Mouse (Mus musculus) lung, adult 2 months (tissue): ENCODE measurements around the gene Gm10644.

Experiments
- CTCF ChIP-seq: fragments of 200-500 bp; IDR thresholded peaks from 2 replicates; pipeline ENCODE4 v1.5.1; 2011; ENCODE audit warnings: mild to moderate bottlenecking, low read length, control low read depth; ENCODE audit not compliant: insufficient read depth
- POLR2A ChIP-seq: fragments of 200-500 bp; IDR thresholded peaks from 2 replicates; pipeline ENCODE4 v1.6.1; 2011; ENCODE audit warnings: low read depth, mild to moderate bottlenecking, control low read depth, low read length, borderline replicate concordance; ENCODE audit errors: extremely low read depth

DNA sequence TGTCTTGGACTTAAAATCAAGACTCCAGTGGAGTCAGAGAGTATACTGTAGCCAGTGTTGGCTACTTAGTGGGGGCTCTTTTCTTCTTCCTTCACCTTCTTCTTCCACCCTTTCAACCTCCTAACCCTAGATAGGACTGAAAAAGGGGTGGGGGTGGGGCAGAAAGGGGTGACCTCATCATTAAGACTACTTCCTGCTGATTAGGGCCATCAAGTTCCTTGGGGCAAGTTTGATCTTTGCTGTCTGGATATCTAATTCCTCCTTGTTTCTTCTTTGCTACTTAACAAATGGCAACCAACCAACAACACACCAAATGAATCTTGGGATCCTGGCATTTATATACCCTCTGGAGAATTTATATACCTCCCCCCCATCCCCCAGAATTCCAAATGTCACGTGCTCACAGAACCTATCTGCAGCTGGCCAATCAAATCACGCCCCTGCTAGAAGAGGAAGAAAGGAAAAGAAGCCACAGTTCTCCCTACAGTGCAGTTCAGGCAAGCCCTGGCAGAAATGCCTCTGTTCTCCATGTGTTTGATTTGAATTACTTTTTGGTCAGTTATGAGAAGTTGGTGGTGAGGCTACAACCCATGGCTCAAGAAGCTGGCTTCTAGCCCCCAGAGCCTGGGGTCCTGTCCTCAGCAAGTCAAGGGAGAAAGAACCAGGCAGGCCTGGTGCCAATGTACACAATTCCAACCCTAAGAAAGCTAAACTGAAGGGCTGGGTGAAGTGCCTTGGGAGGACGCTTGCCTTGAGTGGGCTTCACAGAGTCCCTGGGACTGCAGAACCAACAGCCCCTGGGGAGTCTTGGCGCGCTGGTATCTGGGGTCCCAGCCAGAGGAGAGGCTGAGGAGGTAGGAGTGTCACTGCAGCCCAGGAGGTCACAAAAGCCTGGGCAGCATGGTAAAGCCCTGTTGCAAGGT is 42.9 kb downstream of the Gm10644 start:
- TF ChIP-seq CTCF = no peak
- no peak for TF ChIP-seq POLR2A
